Mouse (Mus musculus) myocyte (in vitro differentiated cells): ENCODE results near the gene Zfp652. TPM values are rescaled to one million over a fixed set of nuclear protein-coding genes. Genes with fewer than 3 reads are reported as not detected.

Experiments
- H3K27me3 ChIP-seq: one replicate; pipeline ENCODE4 v1.6.1; 2011; ENCODE audit not compliant: control insufficient read depth, insufficient read depth, insufficient read length
- H3K36me3 ChIP-seq: one replicate; pipeline ENCODE4 v1.6.1; 2011; ENCODE audit not compliant: control insufficient read depth, insufficient read depth
- H3K4me2 ChIP-seq: one replicate; pipeline ENCODE4 v1.6.1; 2011; ENCODE audit warnings: low read depth, control low read depth
- H3K4me3 ChIP-seq: one replicate; pipeline ENCODE4 v1.5.1; 2011; ENCODE audit warnings: mild to moderate bottlenecking, control low read depth, moderate library complexity
- H3K79me2 ChIP-seq: one replicate; pipeline ENCODE4 v1.6.1; 2011; ENCODE audit not compliant: control insufficient read depth, insufficient read depth
- H3ac ChIP-seq: one replicate; pipeline ENCODE4 v1.6.1; 2011; ENCODE audit not compliant: control insufficient read depth, insufficient read length
- CEBPB ChIP-seq: IDR thresholded peaks from 2 replicates; pipeline ENCODE4 v1.6.1; 2011; ENCODE audit warnings: mild to moderate bottlenecking, moderate library complexity; ENCODE audit not compliant: poor library complexity, insufficient read depth, severe bottlenecking
- E2F4 ChIP-seq: IDR thresholded peaks from one replicate; pipeline ENCODE4 v1.6.1; 2011; ENCODE audit warnings: mild to moderate bottlenecking, control low read depth, moderate library complexity; ENCODE audit not compliant: insufficient read depth
- MAX ChIP-seq: IDR thresholded peaks from one replicate; pipeline ENCODE4 v1.6.1; 2011; ENCODE audit warnings: low read depth, mild to moderate bottlenecking, control low read depth
- MYOD1 ChIP-seq, 3 experiments: IDR thresholded peaks; one replicate each; pipeline ENCODE4 v1.6.1; 2011; ENCODE audit warnings: control low read depth in 2 of 3, low read depth in 2 of 3, mild to moderate bottlenecking in 2 of 3, moderate library complexity in 1 of 3; ENCODE audit not compliant: insufficient read length in 2 of 3, control insufficient read depth in 1 of 3
- MYOG ChIP-seq, 3 experiments: IDR thresholded peaks; one replicate each; pipeline ENCODE4 v1.6.1; 2011; ENCODE audit warnings: control low read depth in 2 of 3, low read depth in 2 of 3, mild to moderate bottlenecking in 2 of 3; ENCODE audit not compliant: insufficient read length in 2 of 3, control insufficient read depth in 1 of 3, insufficient read depth in 1 of 3
- POLR2A ChIP-seq: IDR thresholded peaks from one replicate; pipeline ENCODE4 v1.6.1; 2011; ENCODE audit warnings: low read depth, mild to moderate bottlenecking, control low read depth, moderate library complexity; ENCODE audit not compliant: insufficient read length
- POLR2AphosphoS2 ChIP-seq: IDR thresholded peaks from one replicate; pipeline ENCODE4 v1.6.1; 2011; ENCODE audit warnings: low read depth, control low read depth; ENCODE audit not compliant: insufficient read length
- REST ChIP-seq: IDR thresholded peaks from one replicate; pipeline ENCODE4 v1.6.1; 2011; ENCODE audit warnings: mild to moderate bottlenecking, control low read depth, moderate library complexity; ENCODE audit not compliant: insufficient read depth, insufficient read length
- SRF ChIP-seq: IDR thresholded peaks from one replicate; pipeline ENCODE4 v1.6.1; 2011; ENCODE audit warnings: low read depth; ENCODE audit not compliant: control insufficient read depth, insufficient read length
- TCF12 ChIP-seq: IDR thresholded peaks from one replicate; pipeline ENCODE4 v1.6.1; 2011; ENCODE audit warnings: mild to moderate bottlenecking, control low read depth; ENCODE audit not compliant: poor library complexity, insufficient read depth, severe bottlenecking
- TCF3 ChIP-seq: IDR thresholded peaks from one replicate; pipeline ENCODE4 v1.6.1; 2011; ENCODE audit warnings: low read depth, control low read depth; ENCODE audit not compliant: insufficient read length
- USF1 ChIP-seq: IDR thresholded peaks from one replicate; pipeline ENCODE4 v1.6.1; 2011; ENCODE audit warnings: low read depth, mild to moderate bottlenecking, control low read depth, moderate library complexity
- polyA plus RNA-seq: library from polyadenylated mRNA; unstranded; fragments of >200 nt; fragmentation: generic; extraction: Trizol; gene quantifications from one replicate; pipeline ENCODE4 v1.2.1, GENCODE M21; 2012; ENCODE audit warnings: missing spikeins

Gene Zfp652
- polyA plus RNA-seq, 1 experiment: 6.4 TPM

GRCm38 (mm10) chr11:95829526-95830050, 117.1 kb downstream of the Zfp652 start:
- H3K36me3 ChIP-seq: no peaks in the 10 kb centered on the region
- no peak for TF ChIP-seq REST
- TF ChIP-seq SRF: no peak
- no peak for TF ChIP-seq E2F4
- TF ChIP-seq MYOG (IDR thresholded peaks at IDR 0.05; ENCODE audit: control insufficient read depth in 1 of 3, insufficient read depth in 1 of 3, insufficient read length in 2 of 3, low read depth in 2 of 3): no peak
- TF ChIP-seq TCF12: no peak
- no peak for TF ChIP-seq POLR2AphosphoS2
- no peak for TF ChIP-seq POLR2A
- TF ChIP-seq USF1: no peak
- TF ChIP-seq CEBPB: no peak
- TF ChIP-seq MAX: no peak
- H3K4me3 ChIP-seq: no peak overlapping the region
- no peaks in the 10 kb centered on the region for H3K27me3 ChIP-seq
- H3ac ChIP-seq: no peak overlapping the region
- H3K4me2 ChIP-seq: no peak overlapping the region
- H3K79me2 ChIP-seq: no peaks in the 10 kb centered on the region

- Histone ChIP-seq H3K4me3 (no peak overlapping the region), H3ac (no peak overlapping the region), H3K27me3 (no peaks in the 10 kb centered on the region), H3K4me2 (no peak overlapping the region), H3K36me3 (no peaks in the 10 kb centered on the region), H3K79me2 (no peaks in the 10 kb centered on the region)
- TF ChIP-seq POLR2AphosphoS2 (no peak), USF1 (no peak), E2F4 (no peak), MYOG (IDR thresholded peaks at IDR 0.05; ENCODE audit: control insufficient read depth in 1 of 3, insufficient read depth in 1 of 3, insufficient read length in 2 of 3, low read depth in 2 of 3) (no peak), TCF12 (no peak), TCF3 (no peak), POLR2A (no peak), REST (no peak), CEBPB (no peak), MAX (no peak), MYOD1 (IDR thresholded peaks at IDR 0.05; ENCODE audit: control insufficient read depth in 1 of 3, insufficient read length in 2 of 3, low read depth in 2 of 3) (no peak), SRF (no peak)
These were observed 118.2 kb downstream of the Zfp652 start for GRCm38 (mm10) chr11:95830411-95831275.

- H3K36me3 ChIP-seq: no peaks in the 10 kb centered on the region
- H3ac ChIP-seq: no peak overlapping the region
- TF ChIP-seq MAX (no peak), USF1 (no peak), POLR2A (no peak), POLR2AphosphoS2 (no peak), MYOD1 (IDR thresholded peaks at IDR 0.05; ENCODE audit: control insufficient read depth in 1 of 3, insufficient read length in 2 of 3, low read depth in 2 of 3) (no peak)
- H3K27me3 ChIP-seq: no peaks in the 10 kb centered on the region
- no peak overlapping the region for H3K4me2 ChIP-seq
- H3K79me2 ChIP-seq: no peaks in the 10 kb centered on the region
- H3K4me3 ChIP-seq: no peak overlapping the region
These were observed 118.8 kb downstream of the Zfp652 start for GRCm38 (mm10) chr11:95831276-95831619.

GRCm38 (mm10) chr11:95831641-95832040, 119.2 kb downstream of the Zfp652 start:
- H3K4me3 ChIP-seq: no peak overlapping the region
- no peaks in the 10 kb centered on the region for H3K79me2 ChIP-seq
- H3ac ChIP-seq: no peak overlapping the region
- no peaks in the 10 kb centered on the region for H3K27me3 ChIP-seq
- no peak for TF ChIP-seq USF1
- no peak for TF ChIP-seq TCF12
- no peak for TF ChIP-seq SRF
- TF ChIP-seq CEBPB: no peak
- TF ChIP-seq REST: no peak
- no peak for TF ChIP-seq MYOG (IDR thresholded peaks at IDR 0.05; ENCODE audit: control insufficient read depth in 1 of 3, insufficient read depth in 1 of 3, insufficient read length in 2 of 3, low read depth in 2 of 3)
- no peak for TF ChIP-seq TCF3
- TF ChIP-seq MAX: no peak
- no peak for TF ChIP-seq MYOD1 (IDR thresholded peaks at IDR 0.05; ENCODE audit: control insufficient read depth in 1 of 3, insufficient read length in 2 of 3, low read depth in 2 of 3)
- no peak for TF ChIP-seq E2F4
- no peak for TF ChIP-seq POLR2AphosphoS2
- TF ChIP-seq POLR2A: no peak
- no peaks in the 10 kb centered on the region for H3K36me3 ChIP-seq
- no peak overlapping the region for H3K4me2 ChIP-seq
